Mouse (Mus musculus): ENCODE data around the gene Adam33. TPM values are rescaled to one million over a fixed set of nuclear protein-coding genes. Genes with fewer than 3 reads are reported as not detected.

Gene Adam33
- total and polyA plus RNA-seq, 3 experiments: 0.17 to 0.21 TPM; not detected in 1

DNA sequence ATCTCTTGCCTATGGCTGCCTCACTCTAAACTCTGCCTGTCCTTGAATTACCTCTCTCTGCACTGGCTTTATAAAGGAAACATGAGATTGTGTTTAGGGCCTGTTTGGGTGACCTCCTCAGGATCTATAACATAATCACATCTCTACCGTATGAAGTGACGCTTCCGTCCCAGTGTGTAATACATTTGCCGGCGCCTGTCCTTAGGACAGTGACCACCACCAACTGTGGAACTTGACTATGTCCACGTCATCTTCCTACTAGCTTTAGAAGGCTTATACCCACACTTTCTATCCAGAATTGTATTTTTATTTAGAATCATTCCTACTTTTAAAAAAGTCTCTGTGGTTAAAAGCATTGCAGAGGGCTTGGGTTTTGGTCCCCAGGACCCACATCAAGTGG, 25.4 kb downstream of the Adam33 start:
- no peak for DNase-seq (ENCODE audit: extremely low read depth)
- Histone ChIP-seq H3K27ac (ENCODE audit: insufficient read depth, low read depth) (no peak overlapping the region), H3K9ac (ENCODE audit: insufficient read depth, low read depth) (no peak overlapping the region), H3K4me1 (ENCODE audit: control insufficient read depth in 1 of 2, insufficient read depth in 2 of 2) (peaks cover 4 to 9% of the 10 kb centered on the region in 2 experiments), H3K27me3 (replicated peaks) (peaks cover 6% of the 10 kb centered on the region), H3K79me2 (replicated peaks; ENCODE audit: control insufficient read depth, extremely low read depth, insufficient read depth, poor library complexity, severe bottlenecking) (no peaks in the 10 kb centered on the region), H3K4me2 (ENCODE audit: insufficient read depth, low read depth, poor library complexity, severe bottlenecking) (no peak overlapping the region), H3K4me3 (replicated peaks in 1 of 3; ENCODE audit: low read depth in 2 of 3, low read length in 2 of 3, poor library complexity in 1 of 3) (no peak overlapping the region), H3K36me3 (replicated peaks in 1 of 2; ENCODE audit: control insufficient read depth in 1 of 2, insufficient read depth in 1 of 2, low read length in 1 of 2) (no peaks in the 10 kb centered on the region), H3K9me3 (replicated peaks; ENCODE audit: low read length) (no peaks in the 10 kb centered on the region)
- TF ChIP-seq TCF12 (IDR thresholded peaks at IDR 0.05; ENCODE audit: low read depth, low read length) (no peak), CTCF (conservative IDR thresholded peaks at IDR 0.05 in 1 of 2, IDR thresholded peaks at IDR 0.05 in 1 of 2; ENCODE audit: low read depth in 2 of 2, low read length in 2 of 2) (no peak), POLR2AphosphoS2 (IDR thresholded peaks at IDR 0.05; ENCODE audit: low read depth, low read length) (no peak), HCFC1 (IDR thresholded peaks at IDR 0.05; ENCODE audit: low read depth, low read length) (no peak), ZNF384 (IDR thresholded peaks at IDR 0.05; ENCODE audit: low read depth, low read length) (no peak), RCOR1 (conservative IDR thresholded peaks at IDR 0.05; ENCODE audit: low read depth, low read length) (no peak)
- in situ Hi-C loops (cut with MboI; ENCODE audit: low pct_ligation_motif_present, low pct_unique_long_range_greater_than_20kb, low sequenced_read_pairs) (no loop called here), dilution Hi-C loops (cut with MboI; ENCODE audit: extremely low pct_ligation_motif_present, extremely low pct_unique_long_range_greater_than_20kb, low sequenced_read_pairs) (no loop called here)

DNA sequence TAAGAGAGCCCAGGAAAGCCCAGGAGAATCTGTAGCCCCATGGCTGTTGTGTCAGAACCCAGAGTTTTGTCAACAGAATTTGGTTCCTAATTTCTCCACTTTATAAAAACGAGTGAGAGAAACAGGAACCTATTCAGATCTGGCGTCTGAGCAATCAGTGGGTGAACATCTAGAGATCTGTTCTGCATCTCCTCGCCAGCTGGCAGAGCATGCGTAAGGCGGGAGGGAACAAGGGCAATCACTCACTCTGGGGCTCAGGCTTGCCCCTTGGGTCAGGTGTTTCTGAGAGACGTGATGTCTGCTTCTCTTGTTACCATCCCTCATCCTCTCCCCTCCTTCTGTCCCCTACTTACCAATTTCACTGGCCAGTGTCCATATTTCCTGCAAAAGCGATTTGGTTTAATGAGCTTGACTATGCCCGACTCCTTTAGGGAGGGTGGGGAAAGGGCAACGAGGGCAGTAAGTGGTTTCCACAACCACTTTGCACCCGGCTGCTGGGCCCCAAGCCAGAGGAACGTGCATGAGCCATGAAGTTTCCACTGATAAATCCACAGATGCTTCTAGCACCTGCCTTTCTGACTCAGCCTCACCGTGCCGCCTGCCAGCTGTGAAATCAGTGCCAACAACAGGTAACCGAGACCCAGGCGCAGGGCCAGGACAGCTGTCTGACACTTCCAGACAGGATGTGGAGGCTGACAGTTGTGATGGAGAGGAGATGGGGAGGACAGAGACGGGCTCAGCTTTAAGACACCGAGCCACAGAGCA, 26.2 kb downstream of the Adam33 start:
- no peaks in the 10 kb centered on the region for H3K36me3 ChIP-seq (replicated peaks in 1 of 2; ENCODE audit: control insufficient read depth in 1 of 2, insufficient read depth in 1 of 2, low read length in 1 of 2)
- H3K9ac ChIP-seq (ENCODE audit: insufficient read depth, low read depth): no peak overlapping the region
- in situ Hi-C loops (cut with MboI; ENCODE audit: low pct_ligation_motif_present, low pct_unique_long_range_greater_than_20kb, low sequenced_read_pairs): no loop called here
- no peak overlapping the region for H3K27ac ChIP-seq (ENCODE audit: insufficient read depth, low read depth)
- dilution Hi-C loops (cut with MboI; ENCODE audit: extremely low pct_ligation_motif_present, extremely low pct_unique_long_range_greater_than_20kb, low sequenced_read_pairs): no loop called here
- no peaks in the 10 kb centered on the region for H3K9me3 ChIP-seq (replicated peaks; ENCODE audit: low read length)
- DNase-seq (ENCODE audit: extremely low read depth): peak; percentile 19
- no peaks in the 10 kb centered on the region for H3K79me2 ChIP-seq (replicated peaks; ENCODE audit: control insufficient read depth, extremely low read depth, insufficient read depth, poor library complexity, severe bottlenecking)
- H3K4me2 ChIP-seq (ENCODE audit: insufficient read depth, low read depth, poor library complexity, severe bottlenecking): no peak overlapping the region
- H3K4me3 ChIP-seq (replicated peaks in 1 of 3; ENCODE audit: low read depth in 2 of 3, low read length in 2 of 3, poor library complexity in 1 of 3): no peak overlapping the region
- peaks cover 4 to 9% of the 10 kb centered on the region in 2 experiments for H3K4me1 ChIP-seq (ENCODE audit: control insufficient read depth in 1 of 2, insufficient read depth in 2 of 2)
- H3K27me3 ChIP-seq (replicated peaks): peaks cover 6% of the 10 kb centered on the region
- TF ChIP-seq BHLHE40 (IDR thresholded peaks at IDR 0.05; ENCODE audit: low read depth, low read length) (peak; percentile 84), ZC3H11A (IDR thresholded peaks at IDR 0.05; ENCODE audit: low read depth, low read length) (no peak)

DNA sequence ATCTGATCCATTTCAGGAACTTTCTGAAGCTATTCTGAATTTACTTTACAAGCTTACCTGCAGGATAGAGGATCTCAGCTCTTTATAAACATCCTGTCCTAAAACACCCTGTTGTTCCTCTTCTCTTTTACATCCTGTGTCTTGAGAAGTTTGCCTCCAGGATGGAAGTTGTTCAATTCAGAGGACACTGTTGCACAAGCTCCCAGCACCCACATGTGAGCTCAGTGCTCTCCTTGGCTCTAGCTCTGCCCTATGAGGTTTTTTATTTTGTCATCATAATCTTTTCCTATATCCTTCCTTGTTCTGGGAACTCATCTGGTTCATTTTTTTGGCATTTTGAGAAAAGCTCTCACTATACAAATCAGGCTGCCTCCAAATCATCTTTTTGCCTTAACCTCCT, 26.9 kb downstream of the Adam33 start:
- DNase-seq (ENCODE audit: extremely low read depth): no peak

More for the DNA sequence above, 26.9 kb downstream of the Adam33 start:
- Histone ChIP-seq H3K79me2 (replicated peaks; ENCODE audit: control insufficient read depth, extremely low read depth, insufficient read depth, poor library complexity, severe bottlenecking) (no peaks in the 10 kb centered on the region), H3K36me3 (replicated peaks in 1 of 2; ENCODE audit: control insufficient read depth in 1 of 2, insufficient read depth in 1 of 2, low read length in 1 of 2) (no peaks in the 10 kb centered on the region), H3K4me1 (ENCODE audit: control insufficient read depth in 1 of 2, insufficient read depth in 2 of 2) (peaks cover 4 to 9% of the 10 kb centered on the region in 2 experiments), H3K27me3 (replicated peaks) (peaks cover 6% of the 10 kb centered on the region), H3K27ac (ENCODE audit: insufficient read depth, low read depth) (no peak overlapping the region), H3K4me3 (replicated peaks in 1 of 3; ENCODE audit: low read depth in 2 of 3, low read length in 2 of 3, poor library complexity in 1 of 3) (no peak overlapping the region), H3K9me3 (replicated peaks; ENCODE audit: low read length) (no peaks in the 10 kb centered on the region), H3K4me2 (ENCODE audit: insufficient read depth, low read depth, poor library complexity, severe bottlenecking) (no peak overlapping the region), H3K9ac (ENCODE audit: insufficient read depth, low read depth) (no peak overlapping the region)
- dilution Hi-C loops (cut with MboI; ENCODE audit: extremely low pct_ligation_motif_present, extremely low pct_unique_long_range_greater_than_20kb, low sequenced_read_pairs): no loop called here
- in situ Hi-C loops (cut with MboI; ENCODE audit: low pct_ligation_motif_present, low pct_unique_long_range_greater_than_20kb, low sequenced_read_pairs): no loop called here
- no peak for TF ChIP-seq RCOR1 (conservative IDR thresholded peaks at IDR 0.05; ENCODE audit: low read depth, low read length)
- no peak for TF ChIP-seq PAX5 (IDR thresholded peaks at IDR 0.05; ENCODE audit: low read length)
- TF ChIP-seq MXI1 (IDR thresholded peaks at IDR 0.05; ENCODE audit: low read depth, low read length): no peak
- TF ChIP-seq IRF4 (IDR thresholded peaks at IDR 0.05; ENCODE audit: low read depth, low read length): no peak
- TF ChIP-seq EP300 (IDR thresholded peaks at IDR 0.05; ENCODE audit: low read length): no peak
- no peak for TF ChIP-seq MAX (IDR thresholded peaks at IDR 0.05; ENCODE audit: low read length)
- no peak for TF ChIP-seq E2F4 (IDR thresholded peaks at IDR 0.05; ENCODE audit: insufficient replicate concordance, low read depth, low read length)
- TF ChIP-seq USF1 (IDR thresholded peaks at IDR 0.05; ENCODE audit: low read depth, low read length): no peak
- no peak for TF ChIP-seq CHD2 (IDR thresholded peaks at IDR 0.05; ENCODE audit: low read length)
- no peak for TF ChIP-seq KAT2A (IDR thresholded peaks at IDR 0.05; ENCODE audit: insufficient replicate concordance, low read length)
- no peak for TF ChIP-seq ELF1 (IDR thresholded peaks at IDR 0.05; ENCODE audit: low read depth, low read length)

Measured in CH12.LX (cell line).